Mouse (Mus musculus) CD8-positive naive resting alpha-beta T cell, adult 2 months (primary cell): ENCODE results near the gene Lmntd1.

ENCODE experiments used
- DNase-seq, 2 experiments: peaks; one replicate each; pipeline ENCODE4 v3.0.0; 2022; ENCODE audit warnings: low read depth in 2 of 2, low spot score in 2 of 2

The Lmntd1 gene

DNA sequence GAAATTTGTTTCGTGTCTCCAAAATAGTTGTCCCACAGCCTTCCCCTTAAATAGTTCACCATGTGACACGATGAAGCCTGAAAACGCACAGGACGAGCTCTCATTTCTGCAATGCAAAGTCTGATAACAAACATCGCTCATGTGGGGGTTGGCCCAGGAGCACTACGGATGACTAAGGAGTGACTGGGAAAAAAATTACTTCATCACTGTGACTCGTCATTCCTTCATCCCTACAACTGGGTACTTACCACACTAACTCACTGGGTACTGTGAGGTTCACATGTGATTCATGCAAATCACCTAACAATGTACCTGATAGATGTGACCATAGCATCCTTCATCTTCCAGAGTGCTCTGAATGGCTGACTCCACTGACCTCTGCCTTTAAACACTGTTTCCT, 118.4 kb downstream of the Lmntd1 start:
- DNase-seq: no peak

DNA sequence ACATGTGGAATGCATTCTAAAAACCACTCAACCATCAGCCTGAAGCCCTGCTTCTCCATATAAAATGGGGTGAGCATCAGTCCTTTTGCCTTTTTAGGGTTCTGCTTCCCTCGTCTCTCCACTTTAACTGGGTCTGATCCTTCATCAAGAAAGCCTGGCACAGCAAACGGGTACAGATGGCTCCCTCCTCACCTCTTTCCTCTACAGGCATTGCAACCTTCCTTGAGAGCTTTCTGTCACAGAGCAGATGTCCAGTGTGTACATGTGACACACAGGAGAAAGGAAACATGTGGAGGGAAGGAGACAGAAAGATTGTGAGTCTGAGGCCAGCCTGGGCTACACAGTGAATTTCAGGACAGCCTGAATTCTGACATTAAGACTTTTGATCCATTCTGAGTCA, 125.9 kb downstream of the Lmntd1 start:
- DNase-seq: no peak

DNA sequence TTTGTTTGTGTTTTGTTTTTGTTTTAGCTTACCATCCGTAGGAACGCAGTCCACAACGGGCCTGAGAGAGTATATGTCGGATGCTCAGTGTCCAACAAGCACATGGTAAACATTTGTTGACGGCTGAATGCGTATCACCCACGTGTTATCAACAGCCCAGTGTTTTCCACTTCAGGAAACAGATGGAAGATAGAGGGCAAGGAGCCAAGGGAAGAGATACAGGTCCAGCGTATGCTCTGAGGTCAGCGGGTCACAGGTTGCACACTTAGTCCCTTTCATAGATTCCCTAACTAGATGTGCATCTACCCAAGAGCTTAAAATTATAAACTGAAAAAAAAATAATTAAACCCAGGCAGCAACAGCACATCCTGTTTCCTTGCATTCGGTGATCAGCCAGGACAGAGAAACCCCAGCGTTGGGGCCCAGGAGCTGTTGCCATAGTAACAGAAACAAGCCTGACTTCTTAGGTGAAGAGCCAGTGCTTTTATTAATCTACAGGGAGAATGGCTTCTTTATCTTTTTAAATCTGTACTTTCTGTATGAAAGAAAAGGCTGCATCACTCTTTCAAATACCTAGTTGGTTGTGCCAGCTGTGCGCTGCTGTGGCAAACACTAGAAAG, 128.0 kb downstream of the Lmntd1 start:
- no peak for DNase-seq

DNA sequence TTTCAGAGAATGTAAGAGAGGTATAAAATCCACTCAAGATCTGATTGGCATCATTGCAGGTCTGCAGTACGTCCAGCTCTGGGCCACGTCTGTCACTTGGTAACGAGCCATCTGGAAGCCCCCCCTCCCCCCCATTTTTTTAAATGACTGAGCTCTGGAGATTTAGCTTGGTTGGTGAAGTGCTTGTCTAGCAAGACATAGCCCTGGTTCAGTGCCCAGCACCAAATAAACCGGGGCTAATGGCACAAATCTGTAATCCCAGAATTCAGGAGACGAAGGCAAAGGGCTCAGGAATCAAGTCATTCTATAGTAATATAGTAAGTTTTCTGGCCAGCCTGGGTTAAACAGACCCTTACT, 130.8 kb downstream of the Lmntd1 start:
- no peak for DNase-seq

DNA sequence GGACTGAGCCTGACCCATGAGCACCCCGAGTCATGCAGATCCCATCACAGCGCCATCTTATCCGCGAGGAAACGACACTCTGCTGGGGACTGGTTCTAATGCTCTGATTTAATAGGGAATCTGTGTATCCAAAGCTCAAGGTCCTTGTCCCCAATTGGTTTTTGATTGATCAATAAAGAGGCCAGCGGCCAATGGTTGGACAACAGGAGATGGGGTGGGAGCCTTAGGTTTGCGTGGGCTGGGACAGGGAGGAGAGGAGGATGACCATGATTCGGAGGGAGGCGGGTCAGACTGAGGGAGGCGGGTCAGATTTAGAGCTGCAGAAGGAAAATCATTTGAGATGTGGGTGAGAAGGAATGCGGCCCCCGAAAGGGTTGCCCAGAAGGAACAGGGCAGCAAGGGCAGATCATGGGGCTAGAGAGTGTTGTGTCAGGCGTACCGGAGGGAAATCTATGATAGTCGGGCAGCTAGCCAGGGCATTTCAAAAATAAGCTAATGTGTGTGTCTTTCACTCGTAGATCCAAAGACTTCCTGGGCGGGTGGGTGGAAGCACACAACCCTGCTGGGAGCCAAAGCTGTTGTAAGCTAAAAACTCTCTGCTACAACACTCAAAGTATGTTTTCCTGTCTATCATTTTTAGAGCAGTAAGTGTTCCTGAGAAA, 131.3 kb downstream of the Lmntd1 start:
- no peak for DNase-seq

DNA sequence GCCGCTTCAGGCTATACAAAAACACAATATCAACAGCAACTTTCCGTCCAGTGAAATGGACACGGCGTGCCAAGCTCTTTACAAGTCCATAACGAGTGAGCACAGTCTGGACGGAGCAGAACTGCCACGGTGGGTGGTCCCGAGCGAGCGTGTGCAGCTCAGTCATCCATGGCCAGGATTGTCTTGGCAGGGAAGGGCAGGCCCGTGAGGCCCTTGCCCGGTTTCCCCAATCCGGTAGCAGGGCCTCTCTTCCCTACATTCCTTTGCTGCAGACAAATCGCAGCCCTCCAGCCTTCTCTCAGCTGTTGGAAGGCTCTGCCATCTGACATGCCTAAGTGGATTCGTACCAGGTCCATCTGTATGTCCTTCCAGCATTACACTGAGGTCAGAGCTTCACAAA, 132.2 kb downstream of the Lmntd1 start:
- no peak for DNase-seq

DNA sequence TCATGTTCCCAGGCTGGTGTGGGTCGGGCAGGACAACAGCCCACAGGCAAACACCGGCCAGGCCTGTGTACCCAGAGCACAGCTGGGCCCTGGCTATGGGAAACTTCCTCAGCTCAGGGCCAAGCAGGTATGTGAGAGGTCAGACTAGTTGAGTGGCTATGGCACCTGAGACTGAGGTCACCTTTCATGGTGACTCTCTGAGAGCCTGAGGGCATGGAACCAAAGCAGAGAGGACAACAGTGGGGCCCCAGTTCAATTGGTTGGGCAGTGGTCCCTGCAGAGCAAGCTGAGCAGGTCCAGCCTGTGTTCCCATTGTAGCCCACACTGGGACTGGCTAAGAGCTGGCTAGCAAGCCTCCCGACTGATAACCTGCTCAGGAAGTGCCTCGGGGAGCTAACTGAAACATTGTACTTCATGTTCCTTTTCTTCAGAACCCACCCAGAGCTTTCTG, 135.3 kb downstream of the Lmntd1 start:
- no peak for DNase-seq

DNA sequence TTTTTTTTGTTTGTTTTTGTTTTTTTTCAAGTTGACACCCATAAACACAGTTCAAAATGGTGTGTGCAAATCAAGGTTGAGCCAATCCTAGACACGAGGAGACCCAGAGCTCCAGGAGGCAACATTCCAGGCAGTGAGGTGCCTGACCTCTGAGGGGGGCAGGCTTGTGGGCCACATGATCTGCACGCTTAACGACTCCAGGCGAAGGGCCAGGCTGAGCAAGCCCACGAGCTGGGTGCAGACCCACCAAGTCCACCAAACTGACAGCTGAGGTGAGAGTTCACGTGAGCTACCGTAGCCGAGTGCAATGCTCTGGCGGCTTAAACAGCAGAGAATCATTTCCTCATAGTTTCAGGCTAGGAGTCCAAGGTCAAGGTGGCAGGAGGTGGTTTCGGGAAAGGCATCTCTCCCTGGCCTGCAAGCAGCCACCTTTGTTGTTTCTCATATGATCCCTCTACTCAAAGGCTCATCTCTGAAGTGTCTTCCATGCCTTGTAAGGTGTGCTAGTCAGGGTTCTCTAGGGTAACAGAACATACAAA, 136.7 kb downstream of the Lmntd1 start:
- no peak for DNase-seq

DNA sequence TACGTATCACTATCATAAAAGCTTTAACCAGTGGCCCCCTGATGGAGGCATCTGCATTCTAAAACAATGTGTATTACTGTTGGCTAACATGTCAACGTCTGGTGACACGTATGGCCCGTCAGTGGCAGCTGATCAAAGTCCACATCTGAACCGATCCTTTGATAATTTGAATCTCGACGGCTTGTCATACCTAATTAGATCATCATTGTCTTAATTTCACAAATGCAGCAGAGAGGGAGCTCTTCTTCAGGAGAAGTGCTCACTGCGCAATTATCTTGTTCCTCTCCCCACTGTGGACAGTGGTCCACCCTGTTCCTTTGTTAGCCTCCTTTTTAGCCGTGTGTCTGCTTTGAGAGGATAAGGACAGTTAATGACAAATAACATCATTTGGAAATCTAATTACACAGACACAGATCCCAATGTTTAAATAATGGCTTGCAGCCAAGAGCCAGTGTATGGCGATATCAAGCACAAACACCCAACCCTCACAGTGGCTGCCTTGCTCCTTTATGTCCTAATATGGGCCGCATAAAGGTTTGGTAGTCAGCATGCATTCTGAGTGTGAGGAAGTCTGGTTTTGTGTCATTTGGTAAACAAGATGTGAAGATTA, 142.4 kb downstream of the Lmntd1 start:
- no peak for DNase-seq

DNA sequence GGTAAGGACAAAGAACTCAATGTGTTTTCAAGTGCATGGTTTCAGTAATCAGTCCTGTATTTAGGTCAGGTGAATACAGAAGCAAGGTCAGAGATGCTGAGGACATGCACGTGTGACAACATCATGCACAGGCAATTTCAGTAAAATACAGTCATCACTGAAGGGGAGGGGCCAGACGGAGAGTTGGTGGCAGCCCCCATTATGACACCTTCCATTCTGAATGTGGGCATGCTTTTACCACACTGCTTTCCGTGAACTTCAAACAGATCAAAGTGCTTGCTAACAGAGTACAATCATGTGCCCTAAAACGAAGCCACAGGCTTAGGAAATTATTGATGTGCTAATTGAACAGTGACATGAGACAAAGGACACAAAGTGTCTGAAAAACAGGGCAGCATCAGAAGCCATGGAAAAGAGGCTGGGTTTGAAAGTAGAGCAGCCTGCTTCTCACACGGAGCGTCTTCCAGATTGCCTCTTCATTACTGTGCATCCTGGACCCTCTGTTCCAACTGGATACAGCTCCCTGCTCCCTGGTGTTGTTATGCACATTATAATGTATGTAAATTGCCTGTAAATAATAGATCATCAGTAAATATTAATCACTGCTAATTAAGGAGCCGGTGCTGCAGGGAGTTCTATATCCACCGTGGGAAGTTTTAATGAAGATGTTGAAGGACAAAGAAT, 144.7 kb downstream of the Lmntd1 start:
- no peak for DNase-seq

DNA sequence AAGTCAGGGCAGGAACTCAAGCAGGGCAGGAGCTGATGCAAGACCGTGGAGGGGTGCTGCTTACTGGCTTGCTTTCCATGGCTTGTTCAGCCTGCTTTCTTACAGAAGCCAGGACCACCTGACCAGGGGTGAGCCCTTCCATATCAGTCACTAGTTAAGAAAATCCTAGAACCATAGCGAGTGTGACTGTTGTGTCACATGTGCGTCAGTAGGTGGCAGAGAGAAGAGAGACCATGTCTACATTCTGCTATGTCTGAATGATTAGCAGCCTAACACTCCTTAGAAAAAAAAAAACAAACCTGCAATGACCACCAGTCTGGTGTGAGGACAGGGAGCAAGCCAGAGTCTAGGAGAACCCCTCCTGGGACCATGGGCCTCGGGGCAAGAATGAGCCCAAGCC, 150.1 kb downstream of the Lmntd1 start:
- no peak for DNase-seq

DNA sequence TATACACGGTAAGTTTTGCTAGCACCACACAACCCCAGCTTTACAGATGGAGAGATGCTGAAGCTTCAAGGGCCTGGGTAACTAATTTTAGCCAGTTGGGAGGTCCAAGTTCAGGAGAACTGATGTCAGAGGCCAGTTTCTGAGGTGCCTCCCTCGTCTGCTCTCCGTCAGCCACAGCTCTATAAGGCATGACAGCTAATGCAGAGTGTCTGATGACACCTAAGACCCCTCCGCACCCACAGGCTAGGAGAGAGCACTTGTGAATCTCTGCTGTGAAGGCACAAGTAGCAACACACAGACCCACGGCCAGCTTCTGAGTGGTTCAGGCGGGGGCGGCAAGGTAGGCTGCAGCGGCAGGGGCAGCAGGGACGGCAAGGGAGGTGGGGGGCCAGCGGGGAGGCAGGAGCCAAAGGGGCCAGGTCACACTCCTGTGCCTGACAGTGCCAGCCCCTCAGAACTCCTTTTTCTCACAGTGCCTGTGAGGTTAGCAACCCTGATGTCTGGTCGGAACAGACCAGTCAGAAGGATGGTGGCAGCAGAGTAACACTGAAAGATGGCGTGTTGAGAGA, 151.4 kb downstream of the Lmntd1 start:
- no peak for DNase-seq

DNA sequence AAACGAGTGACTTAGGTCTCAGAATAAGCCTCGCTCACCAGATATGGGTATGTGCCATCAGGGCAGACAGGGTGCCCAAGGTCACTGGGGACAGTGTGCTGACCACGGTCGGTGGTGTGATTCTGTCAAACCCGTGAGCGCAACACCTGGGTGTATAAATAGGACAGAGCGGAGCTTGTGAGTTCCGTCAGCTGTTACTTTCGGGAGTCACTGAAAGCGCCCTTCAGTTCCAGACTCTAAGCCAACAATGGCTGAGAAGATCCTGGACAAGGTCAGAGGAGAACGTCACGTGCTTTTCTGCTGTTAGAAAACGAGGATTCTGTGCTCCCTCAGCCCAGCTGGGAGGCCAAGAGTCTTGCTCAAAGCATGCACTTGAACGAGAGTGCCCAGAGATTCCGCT, 157.1 kb downstream of the Lmntd1 start:
- no peak for DNase-seq

DNA sequence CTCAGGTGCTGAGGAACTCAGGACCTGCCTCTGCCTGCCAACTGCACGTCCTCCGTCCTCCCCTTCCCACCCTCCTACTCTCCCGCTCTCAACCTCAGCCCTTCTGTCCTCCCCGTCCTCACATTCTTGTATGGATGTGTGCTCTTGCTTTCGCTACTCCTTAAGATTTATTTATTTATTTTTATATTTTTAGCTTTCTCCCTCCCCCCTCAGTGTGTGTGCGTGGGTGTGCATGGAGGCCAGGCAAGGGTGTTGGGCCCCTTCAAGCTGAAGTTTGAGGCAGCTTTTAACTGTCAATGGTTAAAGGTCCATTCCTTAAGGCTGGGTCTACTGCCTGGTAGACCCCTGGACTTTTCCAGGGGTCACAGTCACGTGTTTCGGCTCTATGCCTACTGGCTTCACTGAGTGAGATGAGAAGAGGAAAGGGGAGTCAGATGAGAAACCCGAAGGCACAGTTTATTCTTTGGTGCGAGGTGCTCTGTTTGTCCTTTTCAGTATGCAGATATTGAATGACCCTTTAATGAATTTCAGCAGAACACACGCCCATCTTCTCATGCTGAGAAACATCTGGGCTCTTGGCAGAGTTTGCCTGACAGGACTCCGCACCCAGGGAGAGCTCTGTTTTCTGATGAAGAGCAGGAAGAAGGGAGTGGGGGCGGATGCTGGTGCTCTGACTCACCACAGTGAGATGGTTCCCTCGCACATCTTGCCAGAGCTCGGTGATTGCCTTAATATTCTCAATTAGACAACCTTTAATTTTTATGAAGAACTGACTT, 163.3 kb downstream of the Lmntd1 start:
- DNase-seq: no peak

DNA sequence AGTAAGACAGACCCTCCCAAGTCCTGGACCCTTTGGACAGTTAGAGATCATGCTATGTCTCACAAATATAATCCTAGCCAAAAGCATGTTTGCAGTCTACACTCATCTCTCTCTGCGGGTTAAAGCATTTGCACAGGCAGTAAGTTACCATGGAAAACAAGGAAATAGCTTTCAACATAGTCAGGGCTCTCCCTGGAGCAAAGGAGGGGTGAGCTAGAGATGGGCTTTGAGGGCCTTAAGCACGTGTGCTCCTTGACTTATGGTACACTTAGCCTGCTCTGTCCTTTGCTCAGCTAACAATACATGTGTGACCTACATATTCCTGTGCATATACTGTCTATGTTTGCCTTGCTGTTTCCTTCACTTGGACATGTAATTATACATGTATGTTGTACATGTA, 165.8 kb downstream of the Lmntd1 start:
- no peak for DNase-seq

DNA sequence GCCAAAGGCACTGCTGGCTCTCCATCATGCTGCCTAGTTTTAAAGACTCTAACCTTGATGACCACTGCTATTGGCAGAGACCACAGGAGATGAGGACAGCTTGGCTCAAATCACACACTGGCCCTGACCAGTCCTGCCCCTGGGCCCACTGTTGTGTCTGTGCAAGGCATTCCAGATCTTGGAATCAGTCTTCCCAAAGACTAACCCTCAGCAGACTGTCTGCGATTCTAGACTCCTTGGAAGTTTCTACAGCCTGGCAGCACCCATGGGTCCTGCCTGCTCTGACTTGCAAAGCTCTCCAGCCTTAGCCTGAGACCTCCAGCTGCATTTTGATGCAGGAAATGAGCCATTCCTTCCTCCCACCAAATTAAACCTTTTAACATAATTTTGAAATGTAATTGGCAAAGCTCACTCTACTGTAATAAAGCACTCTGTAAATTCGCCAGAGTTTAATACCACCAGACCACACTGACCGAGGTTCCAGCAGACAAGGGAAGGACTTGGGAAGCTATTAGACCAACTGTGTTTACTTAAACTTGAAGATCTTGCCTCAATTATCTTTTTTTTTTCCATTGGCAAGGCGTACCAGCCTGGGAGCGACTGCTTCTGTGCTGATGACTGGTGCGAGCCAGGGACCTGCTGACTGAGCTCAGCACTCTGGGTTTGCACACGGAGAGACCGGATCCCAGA, 168.2 kb downstream of the Lmntd1 start:
- no peak for DNase-seq

DNA sequence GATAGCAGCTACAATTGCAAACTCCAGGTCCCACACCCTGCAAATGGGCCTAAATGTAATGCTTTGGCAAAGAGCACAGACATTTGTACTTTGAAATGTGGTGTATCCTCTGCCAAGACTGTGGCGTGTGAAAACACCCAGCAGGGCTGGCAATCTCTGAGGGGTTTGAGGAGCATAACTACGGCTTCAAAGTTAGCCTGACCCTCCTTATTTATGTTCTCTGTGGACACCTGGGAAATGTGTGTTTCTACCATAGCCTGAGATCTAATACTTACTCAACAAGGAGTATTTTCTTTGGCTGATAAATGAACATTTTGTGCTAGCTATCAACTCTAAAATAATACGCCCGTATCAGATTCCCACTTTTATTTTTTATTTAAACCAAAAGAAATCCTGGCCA, 168.7 kb downstream of the Lmntd1 start:
- no peak for DNase-seq

DNA sequence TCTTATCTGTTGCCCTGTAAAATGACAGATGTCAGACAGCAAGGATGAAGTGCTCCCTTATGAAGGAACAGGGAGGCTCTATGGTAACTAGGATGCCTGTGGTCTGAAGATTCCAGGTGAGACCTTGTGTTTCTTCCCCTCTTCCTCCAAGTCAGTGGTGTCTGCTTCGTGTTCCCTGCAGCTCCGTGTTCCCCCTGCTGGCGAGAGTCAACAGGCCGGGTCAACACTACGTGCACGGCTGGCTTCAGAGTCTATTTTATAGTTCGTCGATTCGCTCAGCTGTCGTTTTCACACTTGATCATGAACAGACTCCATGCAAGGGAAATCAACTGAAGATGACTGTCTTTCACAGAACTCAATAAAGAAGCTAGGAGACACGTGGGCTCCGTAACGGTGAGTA, 171.3 kb downstream of the Lmntd1 start:
- no peak for DNase-seq

DNA sequence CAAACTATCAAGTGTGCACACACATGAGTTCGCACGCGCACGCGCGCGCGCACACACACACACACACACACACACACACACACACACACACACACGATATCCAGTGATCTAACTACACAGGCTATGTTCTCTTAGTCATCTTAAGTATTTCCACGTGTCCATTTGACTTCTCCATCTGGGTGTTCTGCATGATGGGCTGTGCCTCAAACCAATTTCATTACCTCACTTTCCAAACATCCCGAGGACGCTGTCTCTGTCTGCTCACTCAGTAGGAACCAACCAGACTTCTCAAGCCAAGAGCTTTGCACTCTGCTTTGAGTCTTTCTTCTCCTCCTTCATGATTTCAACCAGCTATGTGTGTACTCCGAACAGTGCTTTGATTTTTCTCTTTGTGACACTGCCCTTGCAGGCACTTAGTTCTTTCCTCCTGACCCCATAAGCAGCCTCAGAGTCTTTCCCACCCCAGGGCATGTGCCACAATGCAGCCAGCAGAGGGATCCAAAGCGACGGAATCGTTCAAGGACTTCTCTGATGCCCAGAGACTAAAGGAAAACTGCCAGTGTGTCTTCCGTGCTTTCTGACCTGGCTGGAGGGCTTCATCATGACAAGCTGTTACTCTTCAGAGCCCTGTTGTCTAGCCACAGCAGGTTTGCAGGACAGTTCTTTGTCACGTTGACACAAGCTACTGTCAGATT, 172.6 kb downstream of the Lmntd1 start:
- no peak for DNase-seq

DNA sequence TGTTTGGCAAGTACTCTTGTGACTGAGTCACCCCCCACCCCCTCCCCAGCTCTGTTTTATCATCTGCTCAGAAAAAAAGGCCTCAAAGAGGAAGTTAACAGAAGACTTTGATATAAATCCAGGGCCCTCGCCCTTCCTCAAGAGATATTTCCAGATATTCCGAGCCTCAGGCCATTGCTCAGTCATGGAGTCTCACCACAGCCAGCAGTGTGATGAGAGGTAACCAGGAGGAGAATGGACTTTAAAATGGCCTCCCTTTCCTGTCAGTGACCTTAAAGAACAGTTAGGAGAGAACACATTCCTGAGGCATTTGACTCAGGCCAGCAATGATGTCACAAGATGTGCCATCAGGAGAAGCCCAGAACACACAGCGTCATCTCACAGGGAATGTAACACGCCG, 175.3 kb downstream of the Lmntd1 start:
- DNase-seq: no peak
